Mouse (Mus musculus) kidney, embryonic 16.5 days (tissue): ENCODE results near the gene Ffar1. TPM values are rescaled to one million over a fixed set of nuclear protein-coding genes. Genes with fewer than 3 reads are reported as not detected.

Experiments
- ATAC-seq: fragments of 200-750 bp; cut with Nextera tagmentation; 2 replicates; pipeline ENCODE4 v1.8.0; 2017; ENCODE audit warnings: moderate TSS enrichment; ENCODE audit not compliant: low FRiP score, low TSS enrichment
- H3K27ac ChIP-seq: fragments of 300-500 bp; sonication (generic); 2 replicates; pipeline ENCODE4 v1.5.1; 2014; ENCODE audit warnings: low read length
- H3K27me3 ChIP-seq: fragments of 300-500 bp; sonication (generic); 2 replicates; pipeline ENCODE4 v1.6.1; 2014; ENCODE audit warnings: low read length, control low read depth, mixed read lengths; ENCODE audit not compliant: insufficient read depth
- H3K36me3 ChIP-seq: fragments of 300-500 bp; sonication (generic); 2 replicates; pipeline ENCODE4 v1.6.1; 2014; ENCODE audit warnings: low read length, control low read depth, mixed read lengths; ENCODE audit not compliant: insufficient read depth
- H3K4me1 ChIP-seq: fragments of 300-500 bp; sonication (generic); 2 replicates; pipeline ENCODE4 v1.6.1; 2014; ENCODE audit warnings: low read length, control low read depth, mixed read lengths; ENCODE audit not compliant: insufficient read depth
- H3K4me2 ChIP-seq: fragments of 300-500 bp; sonication (generic); replicated peaks from 2 replicates; pipeline ENCODE4 v1.6.1; 2014; ENCODE audit warnings: low read depth, low read length
- H3K4me3 ChIP-seq: fragments of 300-500 bp; sonication (generic); 2 replicates; pipeline ENCODE4 v1.5.1; 2014; ENCODE audit warnings: mild to moderate bottlenecking, low read length
- H3K9ac ChIP-seq: fragments of 300-500 bp; sonication (generic); replicated peaks from 2 replicates; pipeline ENCODE4 v1.6.1; 2014; ENCODE audit warnings: low read length
- H3K9me3 ChIP-seq: fragments of 300-500 bp; sonication (generic); 2 replicates; pipeline ENCODE4 v1.6.1; 2016; ENCODE audit warnings: low read length, control low read depth
- WGBS: fragments of 180-500 bp; shearing (Covaris S2); extraction: QIAGEN DNeasy Blood & Tissue Kit; methylation state at CpG from one replicate; pipeline ENCODE4 v1.1.7; 2014; 5-methylcytosine and 5-hydroxymethylcytosine counted together
- polyA plus RNA-seq: library from polyadenylated mRNA; unstranded; fragments of >200 nt; fragmentation: Nextera tagmentation; extraction: Ambion mirVana; gene quantifications from 2 replicates; pipeline ENCODE4 v1.2.1, GENCODE M21; 2015

Gene Ffar1
- polyA plus RNA-seq, 1 experiment from 2014 or later, result not detected

DNA sequence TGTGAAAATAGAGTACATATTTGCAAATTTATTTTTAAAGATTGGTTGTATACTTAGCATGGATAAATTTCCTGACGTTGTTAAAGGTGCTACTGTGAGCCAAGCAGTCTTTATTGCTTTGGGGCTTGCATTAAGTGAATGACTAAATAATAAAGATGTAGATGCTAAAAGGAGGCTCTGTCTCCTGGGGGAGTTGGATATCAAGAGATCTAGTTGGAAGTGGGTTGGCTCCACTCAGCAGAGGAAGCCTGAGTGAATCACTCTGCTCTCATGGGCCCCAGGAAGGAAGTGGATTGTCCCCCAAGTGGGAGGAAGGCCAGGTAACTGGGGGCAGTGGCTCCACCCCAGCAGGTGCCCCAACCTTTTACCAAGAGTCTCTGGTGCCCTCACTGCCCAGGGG is 3.6 kb downstream of the Ffar1 start:
- no peak for ATAC-seq

DNA sequence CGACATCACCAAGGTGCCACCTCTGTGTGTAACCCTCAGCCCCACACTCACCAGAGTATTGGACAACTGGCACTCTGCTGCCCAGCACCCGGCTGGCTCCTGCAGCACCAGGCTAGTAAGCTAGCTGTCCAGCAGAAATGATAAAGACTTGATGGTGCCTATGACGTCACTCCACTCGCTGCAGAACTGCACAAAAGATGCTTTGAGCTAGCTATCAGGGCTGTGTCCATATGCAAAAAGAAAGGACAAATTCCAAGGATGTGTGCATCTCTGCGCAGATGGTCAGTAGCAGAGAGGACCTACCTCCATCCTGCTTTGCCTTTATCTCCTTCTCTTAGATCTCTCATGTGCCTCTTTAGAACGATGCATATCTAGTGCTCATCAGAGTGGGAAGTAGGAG is 5.3 kb downstream of the Ffar1 start, which contains the start of gene Ffar3:
Gene Ffar3 (minus strand): TSS at position 101 of the 400 bp plus-strand sequence.
- no peaks in the 10 kb centered on the region for H3K9me3 ChIP-seq
- WGBS, result 73% methylated on average over 6 of the region's 6 CpGs
- no peak for ATAC-seq
- H3K4me3 ChIP-seq, result no peak within 1 kb of the TSS
- H3K36me3 ChIP-seq, result no peaks in the 10 kb centered on the region
- no peaks in the 10 kb centered on the region for H3K4me1 ChIP-seq
- no peaks in the 10 kb centered on the region for H3K27me3 ChIP-seq
- no peak within 1 kb of the TSS for H3K4me2 ChIP-seq
- H3K27ac ChIP-seq, result no peak within 1 kb of the TSS
- H3K9ac ChIP-seq, result no peak within 1 kb of the TSS

More for the DNA sequence above, 3.6 kb downstream of the Ffar1 start:
- Histone ChIP-seq H3K4me2 (no peak overlapping the region), H3K4me3 (no peak overlapping the region), H3K9ac (no peak overlapping the region), H3K27me3 (no peaks in the 10 kb centered on the region), H3K4me1 (no peaks in the 10 kb centered on the region), H3K36me3 (no peaks in the 10 kb centered on the region), H3K9me3 (no peaks in the 10 kb centered on the region), H3K27ac (no peak overlapping the region)
- WGBS, result 84% methylated on average over 1 of the region's 1 CpGs

DNA sequence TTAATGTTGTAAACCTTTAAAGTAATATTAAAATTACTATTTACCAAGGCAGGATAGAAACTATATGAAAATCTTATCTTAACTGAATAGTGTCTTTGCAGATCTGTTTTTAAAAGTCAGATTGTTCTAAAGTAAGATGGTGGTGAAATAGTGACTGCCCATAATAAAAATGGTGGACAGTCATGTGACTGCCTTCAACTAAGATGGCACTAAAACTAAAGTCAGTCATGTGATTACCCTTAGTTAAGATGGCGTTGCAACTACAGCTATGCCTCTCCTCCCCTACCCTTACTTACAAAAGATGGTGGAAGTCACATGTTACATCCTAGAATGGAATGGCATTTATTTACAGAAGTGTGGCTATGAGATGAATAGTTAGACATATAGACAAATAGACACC is 9.9 kb downstream of the Ffar1 start:
- Histone ChIP-seq H3K4me1 (no peaks in the 10 kb centered on the region), H3K27ac (no peak overlapping the region), H3K4me2 (no peak overlapping the region), H3K4me3 (no peak overlapping the region), H3K9me3 (no peaks in the 10 kb centered on the region), H3K27me3 (no peaks in the 10 kb centered on the region), H3K9ac (no peak overlapping the region), H3K36me3 (no peaks in the 10 kb centered on the region)
- 95% methylated on average over 1 of the region's 1 CpGs for WGBS
- no peak for ATAC-seq

DNA sequence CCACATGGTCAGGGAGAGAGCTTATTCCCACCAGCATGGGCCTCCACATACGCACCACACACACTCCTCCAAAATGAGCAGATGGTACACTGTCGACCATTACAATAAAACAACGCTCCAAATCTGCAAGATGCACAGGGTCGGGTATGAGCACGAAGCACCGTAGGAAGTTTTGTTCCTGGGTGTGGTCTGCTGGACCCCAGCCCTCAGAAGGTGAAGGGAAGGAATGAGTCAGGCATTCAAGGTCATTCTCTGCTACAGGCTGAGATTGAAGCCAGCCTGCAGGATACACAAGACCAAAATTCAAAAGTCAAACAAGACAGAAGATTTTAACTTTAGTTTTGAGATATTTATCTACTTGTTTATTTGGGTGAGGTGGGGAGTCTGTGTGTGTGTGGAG is 13.4 kb downstream of the Ffar1 start:
- 74% methylated on average over 6 of the region's 6 CpGs for WGBS
- Histone ChIP-seq H3K36me3 (no peaks in the 10 kb centered on the region), H3K4me1 (no peaks in the 10 kb centered on the region), H3K27ac (no peak overlapping the region), H3K4me2 (no peak overlapping the region), H3K9ac (no peak overlapping the region), H3K27me3 (no peaks in the 10 kb centered on the region), H3K9me3 (no peaks in the 10 kb centered on the region), H3K4me3 (no peak overlapping the region)
- no peak for ATAC-seq

DNA sequence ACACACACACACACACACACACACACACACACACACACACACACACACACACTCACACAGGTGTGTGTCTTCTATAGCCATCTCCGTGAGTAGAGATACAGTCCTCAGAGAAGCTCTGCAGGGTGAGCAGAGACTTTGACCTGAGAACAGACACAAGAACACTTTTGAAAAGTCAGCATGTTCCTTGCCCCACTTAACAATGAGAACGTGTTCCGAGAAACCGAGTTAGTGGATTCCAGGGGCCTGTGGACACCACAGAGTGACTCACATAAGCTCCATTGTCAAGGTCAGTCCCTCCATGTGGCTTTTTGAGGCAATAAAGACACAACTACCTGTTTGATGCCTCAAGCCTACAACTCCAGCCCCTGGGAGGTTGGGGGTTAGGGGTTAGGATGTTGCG is 14.0 kb downstream of the Ffar1 start:
- Histone ChIP-seq H3K4me1 (no peaks in the 10 kb centered on the region), H3K36me3 (no peaks in the 10 kb centered on the region), H3K27ac (no peak overlapping the region), H3K4me3 (no peak overlapping the region), H3K4me2 (no peak overlapping the region), H3K9me3 (no peaks in the 10 kb centered on the region), H3K27me3 (no peaks in the 10 kb centered on the region), H3K9ac (no peak overlapping the region)
- 79% methylated on average over 5 of the region's 5 CpGs for WGBS
- no peak for ATAC-seq

DNA sequence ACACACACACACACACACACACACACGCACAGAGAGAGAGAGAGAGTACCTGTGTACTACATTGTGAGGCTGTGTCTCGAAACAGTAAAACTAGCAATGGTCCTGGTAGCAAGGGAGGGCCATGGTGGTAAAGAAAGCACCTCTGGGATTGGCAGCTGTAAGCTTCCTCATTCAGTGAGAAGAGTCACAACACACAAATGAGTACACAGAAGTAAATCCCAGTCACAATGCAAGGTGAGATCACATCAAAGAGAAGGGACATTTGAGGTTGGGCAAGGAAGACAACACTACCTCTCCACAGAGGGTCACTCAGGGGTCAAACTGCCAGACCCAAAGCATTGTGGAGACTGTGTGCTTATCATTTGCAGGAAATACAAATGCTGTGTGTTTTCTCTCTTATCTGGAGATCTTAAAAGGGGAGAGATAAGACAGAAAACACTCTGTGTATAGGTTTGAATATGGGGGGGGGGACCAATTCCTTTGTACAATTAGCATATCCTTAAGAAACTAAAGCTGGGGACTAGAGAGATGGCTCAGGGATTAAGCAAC is 14.8 kb downstream of the Ffar1 start:
- Histone ChIP-seq H3K4me2 (no peak overlapping the region), H3K4me3 (no peak overlapping the region), H3K9ac (no peak overlapping the region), H3K4me1 (no peaks in the 10 kb centered on the region), H3K36me3 (no peaks in the 10 kb centered on the region), H3K27ac (no peak overlapping the region), H3K27me3 (no peaks in the 10 kb centered on the region), H3K9me3 (no peaks in the 10 kb centered on the region)
- 66% methylated on average over 2 of the region's 2 CpGs for WGBS
- ATAC-seq, result no peak

DNA sequence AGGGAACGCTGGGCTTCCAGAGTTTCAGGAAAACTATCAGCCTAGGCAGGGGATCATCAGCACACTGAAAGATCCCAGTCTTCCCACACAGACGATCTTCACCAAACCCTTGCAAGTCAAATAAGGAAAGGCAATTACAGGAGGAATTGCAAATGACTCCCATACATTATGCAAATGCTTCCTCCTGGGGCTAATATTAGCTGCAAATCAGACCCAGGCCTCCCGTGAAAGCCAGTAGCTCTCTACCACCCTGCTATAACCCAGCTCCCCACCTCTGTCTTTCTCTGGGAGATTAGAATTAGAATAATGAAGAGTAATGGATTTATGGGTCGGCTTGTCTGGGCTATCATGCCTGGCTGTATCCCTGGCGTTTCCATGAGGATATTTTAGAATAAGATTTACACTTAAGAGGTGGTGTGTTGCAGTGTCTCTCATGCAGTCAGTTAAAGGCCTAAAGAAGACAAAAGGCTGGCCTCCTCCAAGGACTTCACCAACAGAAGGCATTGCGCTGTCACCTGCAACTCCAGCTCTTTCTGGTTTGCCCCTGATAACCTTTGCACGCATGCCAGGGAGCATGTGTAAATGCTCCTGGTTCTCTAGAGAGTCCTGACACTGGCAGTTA is 16.6 kb downstream of the Ffar1 start:
- no peak overlapping the region for H3K27ac ChIP-seq
- H3K4me1 ChIP-seq, result no peaks in the 10 kb centered on the region
- no peaks in the 10 kb centered on the region for H3K27me3 ChIP-seq
- no peaks in the 10 kb centered on the region for H3K9me3 ChIP-seq
- no peak overlapping the region for H3K9ac ChIP-seq
- H3K36me3 ChIP-seq, result no peaks in the 10 kb centered on the region
- no peak overlapping the region for H3K4me2 ChIP-seq
- ATAC-seq, result no peak
- WGBS, result 28% methylated on average over 7 of the region's 7 CpGs
- H3K4me3 ChIP-seq, result no peak overlapping the region

DNA sequence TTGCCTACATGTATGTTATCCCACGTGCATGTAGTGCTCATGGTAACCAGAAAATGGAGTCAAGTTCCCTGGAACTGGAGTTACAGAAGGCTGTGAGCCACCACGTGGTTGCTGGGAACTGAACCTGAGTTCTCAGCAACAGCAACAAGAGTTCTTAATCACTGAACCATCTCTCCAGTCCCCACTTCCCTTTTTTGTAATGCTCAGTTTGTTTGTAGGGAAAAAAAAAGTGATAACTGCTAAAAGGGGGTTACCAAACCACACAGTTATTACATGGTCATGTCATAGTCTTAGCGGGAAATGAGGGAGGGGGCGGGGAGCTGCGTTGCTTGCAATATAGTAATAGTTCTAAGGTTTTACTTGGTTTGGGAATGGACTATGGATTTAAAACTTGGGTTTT is 19.3 kb downstream of the Ffar1 start:
- H3K27ac ChIP-seq, result no peak overlapping the region
- H3K9ac ChIP-seq, result no peak overlapping the region
- no peaks in the 10 kb centered on the region for H3K9me3 ChIP-seq
- 82% methylated on average over 5 of the region's 5 CpGs for WGBS
- H3K27me3 ChIP-seq, result no peaks in the 10 kb centered on the region
- H3K4me3 ChIP-seq, result no peak overlapping the region
- no peaks in the 10 kb centered on the region for H3K36me3 ChIP-seq
- no peaks in the 10 kb centered on the region for H3K4me1 ChIP-seq
- ATAC-seq, result no peak
- H3K4me2 ChIP-seq, result no peak overlapping the region

DNA sequence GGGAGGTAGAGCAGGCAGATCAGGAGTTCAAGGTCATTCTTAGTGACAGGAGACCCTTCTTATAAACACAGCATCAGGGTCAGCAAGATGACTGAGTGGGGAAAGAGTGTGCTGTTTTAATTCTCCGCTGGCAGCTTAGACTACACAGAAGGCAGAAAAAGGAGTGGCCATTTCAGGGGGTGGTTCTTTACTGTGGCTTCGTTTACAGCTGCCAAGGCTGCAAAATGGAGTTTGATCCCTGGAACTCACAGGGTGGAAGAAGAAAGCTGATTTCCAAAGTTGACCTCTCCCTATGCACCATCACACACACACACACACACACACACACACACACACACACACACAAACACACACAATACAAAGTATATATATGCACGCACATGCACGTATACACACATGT is 20.0 kb downstream of the Ffar1 start:
- Histone ChIP-seq H3K9ac (no peak overlapping the region), H3K9me3 (no peaks in the 10 kb centered on the region), H3K27me3 (no peaks in the 10 kb centered on the region), H3K4me2 (no peak overlapping the region), H3K36me3 (no peaks in the 10 kb centered on the region), H3K4me3 (no peak overlapping the region), H3K4me1 (no peaks in the 10 kb centered on the region), H3K27ac (no peak overlapping the region)
- no peak for ATAC-seq
- 74% methylated on average over 4 of the region's 4 CpGs for WGBS

DNA sequence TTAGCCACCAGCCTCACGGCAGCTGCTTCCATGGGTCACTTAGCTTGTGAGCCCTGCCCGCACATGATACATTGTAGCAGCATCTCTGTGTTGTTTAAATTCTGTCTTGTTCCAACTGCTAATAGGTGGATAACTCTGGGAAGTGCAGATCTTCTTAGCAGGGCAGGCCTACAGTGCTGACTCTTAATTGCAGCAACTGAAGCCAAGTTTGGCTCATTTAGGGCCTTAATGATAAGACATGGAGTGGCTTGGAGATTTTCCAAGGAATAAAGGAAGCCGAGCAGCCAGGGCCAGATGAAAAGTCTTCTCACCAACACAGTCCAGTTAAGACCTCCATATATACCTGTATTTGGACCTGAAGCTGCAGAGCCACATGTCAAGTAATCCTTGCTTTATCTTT is 21.1 kb downstream of the Ffar1 start:
- Histone ChIP-seq H3K36me3 (no peaks in the 10 kb centered on the region), H3K27ac (no peak overlapping the region), H3K4me2 (no peak overlapping the region), H3K4me3 (no peak overlapping the region), H3K27me3 (no peaks in the 10 kb centered on the region), H3K9me3 (no peaks in the 10 kb centered on the region), H3K4me1 (no peaks in the 10 kb centered on the region), H3K9ac (no peak overlapping the region)
- WGBS, result 55% methylated on average over 3 of the region's 3 CpGs
- ATAC-seq, result no peak
